Mouse (Mus musculus): ENCODE measurements around the gene Qpct. TPM values are rescaled to one million over a fixed set of nuclear protein-coding genes. Genes with fewer than 3 reads are reported as not detected.

The Qpct gene
- polyA plus RNA-seq (2016; fragmentation: Nextera tagmentation; extraction: Ambion mirVana) = 2.9 and 3.6 TPM in 2 replicates

GRCm38 (mm10) chr17:79051606-79052005 is at the start of gene Qpct:
Gene Qpct (plus strand): TSS chr17:79051906.
- Histone ChIP-seq H3K27me3 (replicated peaks; ENCODE audit: low read depth, poor library complexity, severe bottlenecking) (peaks cover 37% of the 10 kb centered on the region), H3K4me1 (peaks cover 14% of the 10 kb centered on the region), H3K4me3 (peak within 1 kb of the TSS; percentile 76), H3K9me3 (no peaks in the 10 kb centered on the region), H3K36me3 (replicated peaks) (no peaks in the 10 kb centered on the region), H3K27ac (replicated peaks) (peak within 1 kb of the TSS; percentile 55)
- WGBS = 71% methylated on average over 4 of the region's 4 CpGs
- DNase-seq (ENCODE audit: low spot score) = peak; percentile 7

GRCm38 (mm10) chr17:79013625-79014024 is 38.1 kb upstream of the Qpct start:
- Histone ChIP-seq H3K4me1 (peaks cover 17% of the 10 kb centered on the region), H3K27me3 (replicated peaks; ENCODE audit: low read depth, poor library complexity, severe bottlenecking) (no peaks in the 10 kb centered on the region), H3K4me3 (no peak overlapping the region), H3K27ac (replicated peaks) (no peak overlapping the region), H3K9me3 (no peaks in the 10 kb centered on the region), H3K36me3 (replicated peaks) (peaks cover 51% of the 10 kb centered on the region)
- no peak for DNase-seq (ENCODE audit: low spot score)
- 95% methylated on average over 2 of the region's 2 CpGs for WGBS

GRCm38 (mm10) chr17:79014911-79015685 is 36.6 kb upstream of the Qpct start:
- 95% methylated on average over 2 of the region's 2 CpGs for WGBS
- Histone ChIP-seq H3K36me3 (replicated peaks) (peaks cover 38% of the 10 kb centered on the region), H3K27me3 (replicated peaks; ENCODE audit: low read depth, poor library complexity, severe bottlenecking) (no peaks in the 10 kb centered on the region), H3K4me3 (no peak overlapping the region), H3K9me3 (no peaks in the 10 kb centered on the region), H3K4me1 (peaks cover 26% of the 10 kb centered on the region), H3K27ac (replicated peaks) (no peak overlapping the region)
- DNase-seq (ENCODE audit: low spot score) = no peak

- WGBS = 86% methylated on average over 10 of the region's 10 CpGs
- Histone ChIP-seq H3K4me1 (peaks cover 27% of the 10 kb centered on the region), H3K36me3 (replicated peaks) (peaks cover 31% of the 10 kb centered on the region), H3K4me3 (no peak overlapping the region), H3K27ac (replicated peaks) (no peak overlapping the region), H3K27me3 (replicated peaks; ENCODE audit: low read depth, poor library complexity, severe bottlenecking) (no peaks in the 10 kb centered on the region), H3K9me3 (no peaks in the 10 kb centered on the region)
- DNase-seq (ENCODE audit: low spot score) = no peak
Measured at GRCm38 (mm10) chr17:79015831-79016230, 35.9 kb upstream of the Qpct start.

GRCm38 (mm10) chr17:79018422-79018821 is 33.3 kb upstream of the Qpct start:
- DNase-seq (ENCODE audit: low spot score) = no peak
- WGBS = 74% methylated on average over 9 of the region's 9 CpGs
- Histone ChIP-seq H3K9me3 (no peaks in the 10 kb centered on the region), H3K27ac (replicated peaks) (no peak overlapping the region), H3K27me3 (replicated peaks; ENCODE audit: low read depth, poor library complexity, severe bottlenecking) (peaks cover 10% of the 10 kb centered on the region), H3K4me3 (peak overlapping the region; percentile 92), H3K4me1 (peaks cover 29% of the 10 kb centered on the region), H3K36me3 (replicated peaks) (peaks cover 6% of the 10 kb centered on the region)

- H3K27ac ChIP-seq (replicated peaks) = peak overlapping the region; percentile 97
- peak; percentile 18 for DNase-seq (ENCODE audit: low spot score)
- 1% methylated on average over 18 of the region's 18 CpGs for WGBS
- peaks cover 10% of the 10 kb centered on the region for H3K27me3 ChIP-seq (replicated peaks; ENCODE audit: low read depth, poor library complexity, severe bottlenecking)
- peak overlapping the region; percentile 92 for H3K4me3 ChIP-seq
- H3K4me1 ChIP-seq = peaks cover 29% of the 10 kb centered on the region
- H3K9me3 ChIP-seq = no peaks in the 10 kb centered on the region
- H3K36me3 ChIP-seq (replicated peaks) = peaks cover 6% of the 10 kb centered on the region
Measured at GRCm38 (mm10) chr17:79019726-79020207, 31.9 kb upstream of the Qpct start.

- WGBS = under 1% methylated on average over 108 of the region's 113 CpGs
- peaks cover 10% of the 10 kb centered on the region for H3K27me3 ChIP-seq (replicated peaks; ENCODE audit: low read depth, poor library complexity, severe bottlenecking)
- peak within 1 kb of the TSS; percentile 97 for H3K27ac ChIP-seq (replicated peaks)
- H3K9me3 ChIP-seq = no peaks in the 10 kb centered on the region
- peak within 1 kb of the TSS; percentile 92 for H3K4me3 ChIP-seq
- peak; percentile 91 for DNase-seq (ENCODE audit: low spot score)
- H3K4me1 ChIP-seq = peaks cover 31% of the 10 kb centered on the region
- H3K36me3 ChIP-seq (replicated peaks) = peaks cover 4% of the 10 kb centered on the region
Measured at GRCm38 (mm10) chr17:79020208-79020983, 31.3 kb upstream of the Qpct start, which contains the start of gene Prkd3. Gene Prkd3 (minus strand): TSS chr17:79020816.

GRCm38 (mm10) chr17:79020984-79021335 is 30.7 kb upstream of the Qpct start:
- peaks cover 1% of the 10 kb centered on the region for H3K36me3 ChIP-seq (replicated peaks)
- peaks cover 10% of the 10 kb centered on the region for H3K27me3 ChIP-seq (replicated peaks; ENCODE audit: low read depth, poor library complexity, severe bottlenecking)
- WGBS = 1% methylated on average over 24 of the region's 24 CpGs
- peak overlapping the region; percentile 97 for H3K27ac ChIP-seq (replicated peaks)
- H3K4me3 ChIP-seq = peak overlapping the region; percentile 92
- no peak for DNase-seq (ENCODE audit: low spot score)
- H3K4me1 ChIP-seq = peaks cover 32% of the 10 kb centered on the region
- H3K9me3 ChIP-seq = no peaks in the 10 kb centered on the region

GRCm38 (mm10) chr17:79022746-79023145 is 29.0 kb upstream of the Qpct start:
- Histone ChIP-seq H3K9me3 (no peaks in the 10 kb centered on the region), H3K4me1 (peaks cover 26% of the 10 kb centered on the region), H3K36me3 (replicated peaks) (no peaks in the 10 kb centered on the region), H3K27ac (replicated peaks) (no peak overlapping the region), H3K4me3 (no peak overlapping the region), H3K27me3 (replicated peaks; ENCODE audit: low read depth, poor library complexity, severe bottlenecking) (peaks cover 10% of the 10 kb centered on the region)
- no peak for DNase-seq (ENCODE audit: low spot score)
- WGBS = 30% methylated on average over 3 of the region's 3 CpGs

GRCm38 (mm10) chr17:79024544-79024943 is 27.2 kb upstream of the Qpct start:
- Histone ChIP-seq H3K36me3 (replicated peaks) (no peaks in the 10 kb centered on the region), H3K4me3 (no peak overlapping the region), H3K27ac (replicated peaks) (no peak overlapping the region), H3K27me3 (replicated peaks; ENCODE audit: low read depth, poor library complexity, severe bottlenecking) (peaks cover 10% of the 10 kb centered on the region), H3K4me1 (peaks cover 8% of the 10 kb centered on the region), H3K9me3 (no peaks in the 10 kb centered on the region)
- WGBS = 82% methylated on average over 4 of the region's 4 CpGs
- no peak for DNase-seq (ENCODE audit: low spot score)

- no peaks in the 10 kb centered on the region for H3K27me3 ChIP-seq (replicated peaks; ENCODE audit: low read depth, poor library complexity, severe bottlenecking)
- H3K4me3 ChIP-seq = no peak overlapping the region
- WGBS = 86% methylated on average over 3 of the region's 3 CpGs
- no peaks in the 10 kb centered on the region for H3K9me3 ChIP-seq
- peaks cover 4% of the 10 kb centered on the region; the same call in 1 of the 2 replicates for H3K4me1 ChIP-seq
- H3K36me3 ChIP-seq (replicated peaks) = no peaks in the 10 kb centered on the region
- H3K27ac ChIP-seq (replicated peaks) = no peak overlapping the region
- DNase-seq (ENCODE audit: low spot score) = no peak
Measured at GRCm38 (mm10) chr17:79029226-79029625, 22.5 kb upstream of the Qpct start.

GRCm38 (mm10) chr17:79031569-79031968 is 20.1 kb upstream of the Qpct start:
- WGBS = 87% methylated on average over 5 of the region's 5 CpGs
- DNase-seq (ENCODE audit: low spot score) = no peak
- Histone ChIP-seq H3K9me3 (no peaks in the 10 kb centered on the region), H3K27me3 (replicated peaks; ENCODE audit: low read depth, poor library complexity, severe bottlenecking) (no peaks in the 10 kb centered on the region), H3K4me1 (no peaks in the 10 kb centered on the region), H3K27ac (replicated peaks) (no peak overlapping the region), H3K36me3 (replicated peaks) (no peaks in the 10 kb centered on the region), H3K4me3 (no peak overlapping the region)

All from embryonic facial prominence, embryonic 10.5 days (tissue).